Mouse (Mus musculus) left cerebral cortex, adult 11 months (tissue): ENCODE results near the gene 1700061G19Rik.
A peak's percentile ranks its signal among the peaks of the same experiment; 100 is the strongest.
"Not testable (repeated sequence)": the region's sequence is repeated elsewhere in the genome, so short reads cannot be mapped to it uniquely, and the experiment has no call there.

Source experiments
- DNase-seq: peaks from one replicate; pipeline ENCODE4 v3.0.0; 2022; ENCODE audit warnings: low spot score

Gene 1700061G19Rik

DNA sequence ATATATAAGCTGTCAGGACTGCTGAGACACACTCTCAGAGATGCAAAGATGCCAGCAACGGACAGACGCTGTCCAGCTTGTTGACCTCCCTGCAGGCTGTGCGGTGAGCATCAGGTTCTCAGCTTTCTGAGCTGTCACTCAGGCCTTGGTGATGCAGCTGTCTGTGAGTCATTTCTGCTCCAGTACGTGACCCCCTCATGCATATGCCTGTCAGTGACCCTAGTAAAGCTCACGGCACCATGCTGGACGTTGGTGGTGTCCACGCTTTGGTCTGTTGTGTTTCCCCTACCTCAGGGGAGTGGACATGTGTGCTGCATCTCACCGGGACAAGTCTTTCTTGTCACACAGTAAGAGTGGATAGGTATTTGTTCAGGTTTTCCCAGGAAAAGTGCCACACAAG lies 3.5 kb upstream of the 1700061G19Rik start:
- DNase-seq = no peak

GRCm38 (mm10) chr17:56872512-56872911 lies 2.8 kb upstream of the 1700061G19Rik start:
- DNase-seq = no peak

DNA sequence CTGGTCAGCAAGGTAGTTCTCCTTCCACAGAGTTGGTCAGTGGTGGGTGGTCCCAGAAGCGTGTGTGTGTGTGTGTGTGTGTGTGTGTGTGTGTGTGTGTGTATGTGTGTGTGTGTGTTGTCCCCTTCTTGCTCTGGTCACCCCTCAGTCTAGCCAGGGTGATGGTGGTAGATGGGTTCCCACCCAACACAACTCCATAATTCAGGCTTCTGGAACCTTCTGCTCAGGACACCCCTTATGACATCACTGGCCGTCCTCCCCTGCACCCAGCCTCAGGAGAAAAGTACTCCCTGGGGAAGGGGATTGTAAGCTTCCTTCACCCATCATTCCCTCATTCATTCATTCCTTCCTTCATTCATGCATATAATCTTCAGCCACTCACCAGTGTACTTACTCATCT lies 1.0 kb upstream of the 1700061G19Rik start, which contains the start of gene Acsbg2:
Gene Acsbg2 (minus strand): TSS at position 211 of the 400 bp plus-strand sequence.
- no peak for DNase-seq

DNA sequence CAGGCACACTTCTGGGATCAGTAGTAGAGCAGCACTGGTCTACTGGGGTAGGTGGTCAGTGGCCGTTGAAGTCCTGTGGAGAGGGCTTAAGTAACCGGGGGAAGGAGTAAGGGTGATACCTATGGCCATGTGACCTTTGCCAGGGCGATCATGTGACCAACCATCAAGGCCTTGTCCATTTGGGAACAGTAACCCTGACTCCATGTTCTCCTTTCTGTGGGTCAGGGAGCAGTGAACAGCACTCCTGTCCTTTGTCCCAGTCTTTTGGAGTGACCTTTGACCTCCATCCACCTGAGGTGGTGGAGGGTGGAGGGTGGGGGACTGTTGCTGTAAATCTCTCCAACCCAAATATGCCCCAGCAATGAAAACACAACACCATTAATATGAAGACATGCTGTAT lies 1.2 kb downstream of the 1700061G19Rik start:
- no peak for DNase-seq

- DNase-seq = no peak
These were observed 1.7 kb downstream of the 1700061G19Rik start for GRCm38 (mm10) chr17:56876981-56877380.

GRCm38 (mm10) chr17:56877426-56877825 lies 2.1 kb downstream of the 1700061G19Rik start:
- DNase-seq = no peak

DNA sequence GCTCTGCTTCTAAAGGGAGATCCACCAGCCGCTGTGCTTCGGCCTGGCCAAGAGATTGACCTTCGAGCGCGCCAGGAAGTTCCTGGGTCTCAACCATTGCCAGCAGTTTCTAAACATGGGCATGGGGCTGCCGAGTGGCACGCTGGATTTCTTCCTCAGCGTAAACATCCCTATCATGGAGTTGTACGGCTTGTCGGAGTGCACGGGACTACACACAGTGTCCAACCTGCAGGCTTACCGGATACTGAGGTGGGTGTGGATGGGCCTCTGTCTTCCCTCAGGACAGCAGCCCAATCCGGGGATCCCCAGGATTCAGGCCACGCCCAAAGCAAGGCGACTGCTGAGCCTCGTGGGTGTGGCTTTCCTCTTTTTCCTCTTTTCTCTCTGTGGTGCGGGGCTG lies 8.3 kb downstream of the 1700061G19Rik start:
- no peak for DNase-seq

DNA sequence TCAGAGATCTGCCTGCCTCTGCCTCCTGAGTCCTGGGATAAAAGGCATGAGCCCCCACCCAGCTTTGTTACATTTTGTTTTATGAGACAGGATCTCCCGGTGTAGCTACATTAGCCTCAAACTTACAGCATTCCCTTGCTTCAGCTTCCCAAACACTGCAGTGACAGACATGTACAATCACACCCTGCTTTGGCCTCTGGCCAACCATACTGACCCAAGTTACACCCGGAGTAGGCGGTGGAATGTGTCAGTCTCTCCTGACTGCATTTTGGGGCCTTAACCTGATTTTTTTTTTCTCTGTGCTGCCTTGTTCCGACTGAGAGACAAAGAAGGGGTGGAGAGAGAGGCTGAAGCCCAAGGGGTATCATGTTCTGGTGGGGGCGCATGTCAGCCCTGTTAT lies 9.1 kb downstream of the 1700061G19Rik start:
- DNase-seq = no peak

DNA sequence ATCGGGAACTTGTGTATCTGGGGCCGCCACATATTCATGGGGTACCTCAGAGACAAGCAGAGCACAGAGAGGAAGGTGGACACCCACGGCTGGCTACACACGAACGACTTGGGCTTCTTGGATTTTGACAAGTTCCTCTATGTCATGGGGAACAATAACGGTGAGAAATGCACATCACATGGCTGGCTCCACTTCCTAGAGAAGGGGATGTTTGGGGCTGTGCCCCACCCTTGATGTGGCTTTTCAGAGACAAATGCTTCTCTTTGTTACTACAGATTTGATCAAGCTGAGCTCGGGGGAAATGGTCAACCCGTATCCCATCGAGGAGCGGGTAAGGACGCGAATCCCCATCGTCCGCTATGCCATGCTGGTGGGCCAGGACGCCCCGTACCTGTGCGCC lies 9.5 kb downstream of the 1700061G19Rik start:
- DNase-seq = no peak

DNA sequence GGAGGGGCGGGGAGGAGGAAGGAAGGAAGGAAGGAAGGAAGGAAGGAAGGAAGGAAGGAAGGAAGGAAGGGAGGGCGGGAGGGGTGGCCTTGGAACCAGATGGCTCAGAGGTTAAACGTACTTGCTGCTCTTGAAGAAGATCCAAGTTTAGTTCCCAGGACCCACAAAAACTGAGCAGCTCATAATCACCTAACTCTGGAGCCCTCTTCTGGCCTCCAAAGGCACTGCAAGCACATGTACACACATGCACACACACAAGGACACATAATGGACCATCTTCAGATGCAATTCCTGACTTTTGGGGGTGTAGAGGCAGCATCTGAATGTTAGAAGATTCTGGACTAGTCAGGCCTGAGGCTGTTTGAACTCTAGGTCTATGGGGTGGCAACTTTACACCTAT lies 12.8 kb downstream of the 1700061G19Rik start:
- no peak for DNase-seq

GRCm38 (mm10) chr17:56890018-56890417 lies 14.7 kb downstream of the 1700061G19Rik start:
- DNase-seq = no peak

DNA sequence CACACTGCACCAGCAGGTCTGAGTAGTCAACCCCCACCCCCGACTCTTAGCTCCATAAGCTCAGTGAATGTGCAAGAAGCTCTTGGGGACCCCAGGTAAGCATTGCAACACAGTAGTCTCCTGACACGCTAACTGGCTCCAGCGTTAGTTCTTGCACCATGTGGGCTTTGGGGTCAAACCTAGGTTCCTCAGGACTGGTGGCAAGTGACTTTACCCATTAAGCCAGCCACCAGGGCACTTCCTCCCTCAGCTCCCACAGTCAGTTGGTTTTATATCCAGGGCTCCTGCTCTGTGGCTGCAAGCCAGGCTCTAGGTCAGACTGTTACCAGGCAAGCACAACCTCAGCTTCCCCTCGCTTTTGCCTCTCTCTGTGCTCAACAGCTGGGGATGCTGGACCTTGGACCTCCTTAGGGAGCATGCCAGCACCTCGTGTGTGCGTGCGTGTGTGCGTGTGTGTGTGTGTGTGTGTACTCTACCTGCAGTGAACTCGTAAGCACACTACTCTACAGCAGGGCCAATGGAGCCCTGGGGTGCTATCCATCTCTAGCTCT lies 20.2 kb downstream of the 1700061G19Rik start:
- no peak for DNase-seq

GRCm38 (mm10) chr17:56896513-56897129 lies 21.3 kb downstream of the 1700061G19Rik start:
- peak; percentile 22 for DNase-seq

GRCm38 (mm10) chr17:56897630-56898195 lies 22.4 kb downstream of the 1700061G19Rik start:
- peak; percentile 74 for DNase-seq

- no peak for DNase-seq
These were observed 27.4 kb downstream of the 1700061G19Rik start for GRCm38 (mm10) chr17:56902698-56903097.

DNA sequence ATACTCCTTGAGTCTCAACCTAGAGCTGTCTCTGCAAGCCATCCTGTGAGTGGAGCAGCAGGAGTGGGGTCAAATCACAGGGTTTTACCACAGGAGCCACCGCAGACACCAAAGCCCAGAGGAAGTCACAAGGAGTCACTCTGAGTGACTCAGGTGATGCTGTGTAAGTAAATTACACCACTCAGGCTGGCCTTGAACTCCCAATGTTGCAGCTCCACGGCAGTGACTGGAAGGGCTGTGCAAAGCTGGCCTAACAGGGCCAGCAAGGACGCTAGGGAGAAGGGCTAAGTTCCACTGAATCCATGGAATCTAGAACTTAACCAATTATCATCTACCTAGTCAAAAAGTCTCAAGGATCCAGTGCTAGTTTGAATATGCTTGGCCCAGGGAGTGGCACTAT lies 30.9 kb downstream of the 1700061G19Rik start:
- DNase-seq = no peak

GRCm38 (mm10) chr17:56907096-56907495 lies 31.8 kb downstream of the 1700061G19Rik start:
- no peak for DNase-seq

- no peak for DNase-seq
These were observed 32.6 kb downstream of the 1700061G19Rik start for GRCm38 (mm10) chr17:56907887-56908286.

- DNase-seq = not testable (repeated sequence)
These were observed 34.5 kb downstream of the 1700061G19Rik start for GRCm38 (mm10) chr17:56909764-56910163.

GRCm38 (mm10) chr17:56913023-56913422 lies 37.7 kb downstream of the 1700061G19Rik start:
- no peak for DNase-seq

- DNase-seq = no peak
These were observed 38.2 kb downstream of the 1700061G19Rik start for GRCm38 (mm10) chr17:56913444-56913843.

DNA sequence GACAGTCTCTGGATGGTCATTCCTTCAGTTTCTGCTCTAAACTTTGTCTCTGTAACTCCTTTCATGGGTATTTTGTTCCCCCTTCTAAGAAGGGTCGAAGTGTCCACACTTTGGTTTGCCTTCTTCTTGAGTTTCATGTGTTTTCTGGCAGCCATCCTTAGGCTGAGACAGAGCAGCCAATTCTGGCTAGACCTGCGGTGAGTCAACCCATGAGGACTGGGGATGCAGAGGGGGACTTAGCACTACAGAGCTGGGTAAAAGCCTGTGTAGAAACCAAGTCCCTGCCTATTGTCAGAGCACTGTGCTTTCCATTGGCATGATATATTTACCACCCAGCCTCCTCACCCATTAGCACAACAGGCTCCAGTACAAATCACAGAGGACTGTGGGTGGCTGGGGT lies 41.9 kb downstream of the 1700061G19Rik start:
- DNase-seq = no peak

GRCm38 (mm10) chr17:56919725-56920124 lies 44.4 kb downstream of the 1700061G19Rik start:
- DNase-seq = no peak

GRCm38 (mm10) chr17:56925998-56926397 lies 50.7 kb downstream of the 1700061G19Rik start:
- no peak for DNase-seq
